Mouse (Mus musculus): ENCODE measurements around the gene Nubp2. TPM values are rescaled to one million over a fixed set of nuclear protein-coding genes. Genes with fewer than 3 reads are reported as not detected.

The Nubp2 gene
- 58.9 and 61.3 TPM in 2 replicates for polyA plus RNA-seq (2015; fragmentation: Nextera tagmentation; extraction: Ambion mirVana)

DNA sequence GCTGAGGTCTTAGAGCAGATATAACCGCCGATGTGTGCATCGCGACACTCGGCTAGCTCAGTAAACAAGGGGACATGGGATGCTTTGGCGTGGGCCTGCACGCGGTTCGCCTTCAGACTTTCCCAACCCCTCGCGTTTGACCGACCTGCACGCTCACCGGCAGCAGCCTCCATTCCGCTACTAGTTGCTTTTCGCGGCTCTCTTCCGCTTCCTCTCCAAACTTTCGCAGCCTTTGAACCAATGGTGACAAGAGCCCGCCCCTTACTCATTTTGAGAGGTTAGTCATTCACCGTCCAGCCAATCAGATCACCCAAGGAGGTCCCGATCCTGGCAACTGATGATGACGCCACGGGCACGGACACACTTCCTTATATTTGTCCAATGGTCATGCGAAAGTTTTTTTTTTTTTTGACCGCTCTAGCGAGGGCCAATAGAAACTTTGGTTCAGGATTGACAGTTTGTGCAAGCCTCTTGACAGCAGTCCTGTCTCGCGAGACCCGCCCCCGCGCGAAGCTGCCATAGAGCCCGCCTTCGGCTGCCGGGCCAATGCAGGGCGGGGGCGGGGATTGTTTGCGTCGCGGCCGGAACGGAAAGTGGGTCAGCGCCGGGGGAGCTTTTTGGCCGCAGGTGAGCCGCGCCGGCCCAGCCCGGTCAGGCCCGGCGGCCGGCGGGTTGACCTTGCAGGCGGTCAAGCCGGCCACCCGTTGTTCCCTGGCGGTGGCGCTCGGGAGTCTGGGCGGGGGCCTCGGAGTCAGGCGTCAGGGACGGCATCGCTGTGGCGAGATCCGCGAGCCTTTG is at the start of gene Nubp2, which contains the start of gene Spsb3:
Gene Nubp2, minus strand, starts transcription at position 216 of the 798 bp plus-strand sequence.
Gene Spsb3, plus strand, starts transcription at position 510 of the 798 bp plus-strand sequence.
- no peaks in the 10 kb centered on the region for H3K27me3 ChIP-seq (replicated peaks; ENCODE audit: control insufficient read depth, insufficient read depth, low read length)
- H3K4me1 ChIP-seq (ENCODE audit: control insufficient read depth, insufficient read depth, low read length) = peaks cover 20% of the 10 kb centered on the region
- peak within 1 kb of the TSS; percentile 20; the same call in 1 of the 2 replicates for H3K27ac ChIP-seq (ENCODE audit: low read length)
- H3K36me3 ChIP-seq (ENCODE audit: control insufficient read depth, insufficient read depth, low read length) = peaks cover 14% of the 10 kb centered on the region; the same call in 1 of the 2 replicates
- peak within 1 kb of the TSS; percentile 95 for H3K4me2 ChIP-seq (ENCODE audit: low read depth, low read length)
- peak within 1 kb of the TSS; percentile 88 for H3K9ac ChIP-seq (ENCODE audit: low read depth, low read length)
- H3K9me3 ChIP-seq (ENCODE audit: control insufficient read depth, low read length) = no peaks in the 10 kb centered on the region
- WGBS = under 1% methylated on average over 69 of the region's 69 CpGs
- peak; percentile 97 for ATAC-seq
- H3K4me3 ChIP-seq (ENCODE audit: low read length) = peak within 1 kb of the TSS; percentile 90

GRCm38 (mm10) chr17:24935666-24936065 is 49.5 kb upstream of the Nubp2 start:
- Histone ChIP-seq H3K4me2 (ENCODE audit: low read depth, low read length) (peak overlapping the region; percentile 68), H3K36me3 (ENCODE audit: control insufficient read depth, insufficient read depth, low read length) (no peaks in the 10 kb centered on the region), H3K27ac (ENCODE audit: low read length) (no peak overlapping the region), H3K9me3 (ENCODE audit: control insufficient read depth, low read length) (no peaks in the 10 kb centered on the region), H3K4me3 (ENCODE audit: low read length) (peak overlapping the region; percentile 74), H3K9ac (ENCODE audit: low read depth, low read length) (peak overlapping the region; percentile 89), H3K4me1 (ENCODE audit: control insufficient read depth, insufficient read depth, low read length) (peaks cover 15% of the 10 kb centered on the region), H3K27me3 (replicated peaks; ENCODE audit: control insufficient read depth, insufficient read depth, low read length) (no peaks in the 10 kb centered on the region)
- ATAC-seq = no peak

- H3K4me1 ChIP-seq (ENCODE audit: control insufficient read depth, insufficient read depth, low read length) = peaks cover 15% of the 10 kb centered on the region
- no peaks in the 10 kb centered on the region for H3K36me3 ChIP-seq (ENCODE audit: control insufficient read depth, insufficient read depth, low read length)
- peak overlapping the region; percentile 68 for H3K4me2 ChIP-seq (ENCODE audit: low read depth, low read length)
- no peak for ATAC-seq
- H3K9ac ChIP-seq (ENCODE audit: low read depth, low read length) = peak overlapping the region; percentile 89
- no peak overlapping the region for H3K4me3 ChIP-seq (ENCODE audit: low read length)
- H3K27ac ChIP-seq (ENCODE audit: low read length) = no peak overlapping the region
- H3K27me3 ChIP-seq (replicated peaks; ENCODE audit: control insufficient read depth, insufficient read depth, low read length) = no peaks in the 10 kb centered on the region
- H3K9me3 ChIP-seq (ENCODE audit: control insufficient read depth, low read length) = no peaks in the 10 kb centered on the region
- WGBS = 62% methylated on average over 4 of the region's 4 CpGs
These were observed 48.8 kb upstream of the Nubp2 start for GRCm38 (mm10) chr17:24934926-24935325.

GRCm38 (mm10) chr17:24933163-24933562 is 47.0 kb upstream of the Nubp2 start:
- H3K9me3 ChIP-seq (ENCODE audit: control insufficient read depth, low read length) = no peaks in the 10 kb centered on the region
- no peak overlapping the region for H3K4me2 ChIP-seq (ENCODE audit: low read depth, low read length)
- peaks cover 15% of the 10 kb centered on the region for H3K4me1 ChIP-seq (ENCODE audit: control insufficient read depth, insufficient read depth, low read length)
- no peak overlapping the region for H3K27ac ChIP-seq (ENCODE audit: low read length)
- H3K4me3 ChIP-seq (ENCODE audit: low read length) = no peak overlapping the region
- ATAC-seq = no peak
- H3K9ac ChIP-seq (ENCODE audit: low read depth, low read length) = no peak overlapping the region
- H3K27me3 ChIP-seq (replicated peaks; ENCODE audit: control insufficient read depth, insufficient read depth, low read length) = no peaks in the 10 kb centered on the region
- no peaks in the 10 kb centered on the region for H3K36me3 ChIP-seq (ENCODE audit: control insufficient read depth, insufficient read depth, low read length)
- 77% methylated on average over 4 of the region's 4 CpGs for WGBS

- H3K9me3 ChIP-seq (ENCODE audit: control insufficient read depth, low read length) = no peaks in the 10 kb centered on the region
- ATAC-seq = no peak
These were observed 46.3 kb upstream of the Nubp2 start for GRCm38 (mm10) chr17:24932431-24932830.

DNA sequence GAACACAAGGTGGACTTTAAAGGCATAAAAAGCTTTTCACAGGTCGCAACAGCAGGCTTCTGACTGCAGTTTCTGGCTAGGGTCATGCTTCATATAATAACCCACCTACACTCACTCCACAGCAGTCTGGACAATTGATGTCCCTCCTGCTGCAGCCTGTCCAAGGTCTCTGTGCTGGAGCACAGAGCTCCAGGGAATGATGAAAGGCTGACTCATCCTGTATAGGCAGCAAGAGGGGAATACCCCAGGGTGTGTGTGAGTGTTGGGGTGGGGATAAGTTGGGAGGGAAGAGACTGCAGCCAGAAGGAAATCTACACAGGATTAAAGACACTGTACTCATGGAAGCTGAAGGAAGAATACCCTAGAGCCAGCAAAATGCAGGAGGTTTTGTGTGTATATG is 43.4 kb upstream of the Nubp2 start:
- Histone ChIP-seq H3K9ac (ENCODE audit: low read depth, low read length) (no peak overlapping the region), H3K4me2 (ENCODE audit: low read depth, low read length) (no peak overlapping the region), H3K9me3 (ENCODE audit: control insufficient read depth, low read length) (no peaks in the 10 kb centered on the region), H3K4me3 (ENCODE audit: low read length) (no peak overlapping the region), H3K27me3 (replicated peaks; ENCODE audit: control insufficient read depth, insufficient read depth, low read length) (no peaks in the 10 kb centered on the region), H3K4me1 (ENCODE audit: control insufficient read depth, insufficient read depth, low read length) (peaks cover 1% of the 10 kb centered on the region; the same call in 1 of the 2 replicates), H3K36me3 (ENCODE audit: control insufficient read depth, insufficient read depth, low read length) (0 out of 2 replicates have a peak, but pooled peaks cover 2% of the 10 kb centered on the region), H3K27ac (ENCODE audit: low read length) (no peak overlapping the region)
- WGBS = 82% methylated on average over 1 of the region's 1 CpGs
- no peak for ATAC-seq

More at GRCm38 (mm10) chr17:24932431-24932830, 46.3 kb upstream of the Nubp2 start:
- no peak overlapping the region for H3K27ac ChIP-seq (ENCODE audit: low read length)
- H3K4me1 ChIP-seq (ENCODE audit: control insufficient read depth, insufficient read depth, low read length) = peaks cover 15% of the 10 kb centered on the region
- 90% methylated on average over 4 of the region's 4 CpGs for WGBS
- no peak overlapping the region for H3K9ac ChIP-seq (ENCODE audit: low read depth, low read length)
- no peak overlapping the region for H3K4me2 ChIP-seq (ENCODE audit: low read depth, low read length)
- no peaks in the 10 kb centered on the region for H3K36me3 ChIP-seq (ENCODE audit: control insufficient read depth, insufficient read depth, low read length)
- H3K4me3 ChIP-seq (ENCODE audit: low read length) = no peak overlapping the region
- no peaks in the 10 kb centered on the region for H3K27me3 ChIP-seq (replicated peaks; ENCODE audit: control insufficient read depth, insufficient read depth, low read length)

DNA sequence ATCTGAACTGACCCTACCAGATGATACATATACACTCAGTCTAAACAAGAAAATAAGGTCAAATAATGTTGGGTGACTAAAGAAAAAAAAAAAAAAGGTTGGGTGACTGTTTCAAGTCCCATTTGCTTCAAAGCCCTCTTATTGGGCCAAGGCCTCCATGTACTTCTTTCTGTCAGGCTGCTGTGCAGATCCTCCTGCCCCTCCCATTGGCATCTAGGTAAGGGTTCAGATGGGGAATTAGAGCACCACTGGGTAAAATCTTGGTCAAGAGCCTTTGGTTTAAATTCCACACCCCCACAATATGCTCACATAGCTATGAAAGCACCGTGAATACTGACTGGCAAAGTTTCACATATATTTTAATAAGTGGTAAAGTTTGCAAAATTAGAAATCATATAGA is 37.1 kb upstream of the Nubp2 start:
- Histone ChIP-seq H3K9ac (ENCODE audit: low read depth, low read length) (no peak overlapping the region), H3K4me3 (ENCODE audit: low read length) (no peak overlapping the region), H3K4me2 (ENCODE audit: low read depth, low read length) (no peak overlapping the region), H3K27ac (ENCODE audit: low read length) (no peak overlapping the region), H3K4me1 (ENCODE audit: control insufficient read depth, insufficient read depth, low read length) (no peaks in the 10 kb centered on the region), H3K36me3 (ENCODE audit: control insufficient read depth, insufficient read depth, low read length) (peaks cover 12% of the 10 kb centered on the region), H3K27me3 (replicated peaks; ENCODE audit: control insufficient read depth, insufficient read depth, low read length) (no peaks in the 10 kb centered on the region), H3K9me3 (ENCODE audit: control insufficient read depth, low read length) (no peaks in the 10 kb centered on the region)
- ATAC-seq = no peak
- 90% methylated on average over 1 of the region's 1 CpGs for WGBS

- peaks cover 30% of the 10 kb centered on the region for H3K36me3 ChIP-seq (ENCODE audit: control insufficient read depth, insufficient read depth, low read length)
- no peak overlapping the region for H3K27ac ChIP-seq (ENCODE audit: low read length)
- no peak overlapping the region for H3K9ac ChIP-seq (ENCODE audit: low read depth, low read length)
- H3K27me3 ChIP-seq (replicated peaks; ENCODE audit: control insufficient read depth, insufficient read depth, low read length) = no peaks in the 10 kb centered on the region
- H3K4me1 ChIP-seq (ENCODE audit: control insufficient read depth, insufficient read depth, low read length) = no peaks in the 10 kb centered on the region
- H3K4me2 ChIP-seq (ENCODE audit: low read depth, low read length) = no peak overlapping the region
- no peak overlapping the region for H3K4me3 ChIP-seq (ENCODE audit: low read length)
- no peak for ATAC-seq
- H3K9me3 ChIP-seq (ENCODE audit: control insufficient read depth, low read length) = no peaks in the 10 kb centered on the region
These were observed 27.8 kb upstream of the Nubp2 start for GRCm38 (mm10) chr17:24913984-24914383.

- Histone ChIP-seq H3K9ac (ENCODE audit: low read depth, low read length) (no peak overlapping the region), H3K9me3 (ENCODE audit: control insufficient read depth, low read length) (no peaks in the 10 kb centered on the region), H3K4me1 (ENCODE audit: control insufficient read depth, insufficient read depth, low read length) (no peaks in the 10 kb centered on the region), H3K4me3 (ENCODE audit: low read length) (no peak overlapping the region), H3K4me2 (ENCODE audit: low read depth, low read length) (no peak overlapping the region), H3K27me3 (replicated peaks; ENCODE audit: control insufficient read depth, insufficient read depth, low read length) (no peaks in the 10 kb centered on the region), H3K27ac (ENCODE audit: low read length) (no peak overlapping the region), H3K36me3 (ENCODE audit: control insufficient read depth, insufficient read depth, low read length) (peaks cover 35% of the 10 kb centered on the region)
- 93% methylated on average over 2 of the region's 2 CpGs for WGBS
- no peak for ATAC-seq
These were observed 21.4 kb upstream of the Nubp2 start for GRCm38 (mm10) chr17:24907591-24907990.

Measured in intestine, embryonic 16.5 days (tissue).